Mouse (Mus musculus): Measurements from ENCODE around the gene Mbnl2. TPM values are rescaled to one million over a fixed set of nuclear protein-coding genes. Genes with fewer than 3 reads are reported as not detected.
A peak's percentile ranks its signal among the peaks of the same experiment; 100 is the strongest.

Mbnl2 gene
- polyA plus RNA-seq, 1 experiment from 2014 or later: 94.4 TPM

GRCm38 (mm10) chr14:120342321-120342720 lies 66.9 kb downstream of the Mbnl2 start:
- Histone ChIP-seq H3K27ac (ENCODE audit: low read depth, low read length) (no peak overlapping the region), H3K4me2 (replicated peaks; ENCODE audit: low read depth) (no peak overlapping the region), H3K9ac (ENCODE audit: low read depth, low read length) (no peak overlapping the region), H3K36me3 (ENCODE audit: control insufficient read depth, insufficient read depth) (peaks cover 16% of the 10 kb centered on the region; the same call in 1 of the 2 replicates), H3K4me3 (ENCODE audit: low read depth, low read length) (no peak overlapping the region), H3K9me3 (ENCODE audit: control insufficient read depth) (0 out of 2 replicates have a peak, but pooled peaks cover 4% of the 10 kb centered on the region), H3K4me1 (replicated peaks; ENCODE audit: control insufficient read depth, insufficient read depth, low read length) (0 out of 2 replicates have a peak, but pooled peaks cover 12% of the 10 kb centered on the region), H3K27me3 (replicated peaks; ENCODE audit: control insufficient read depth, insufficient read depth, low read length) (no peaks in the 10 kb centered on the region)
- ATAC-seq: peak; percentile 47
- no peak for TF ChIP-seq CTCF (IDR thresholded peaks at IDR 0.05; ENCODE audit: low read depth)
- WGBS: 52% methylated on average over 7 of the region's 7 CpGs

DNA sequence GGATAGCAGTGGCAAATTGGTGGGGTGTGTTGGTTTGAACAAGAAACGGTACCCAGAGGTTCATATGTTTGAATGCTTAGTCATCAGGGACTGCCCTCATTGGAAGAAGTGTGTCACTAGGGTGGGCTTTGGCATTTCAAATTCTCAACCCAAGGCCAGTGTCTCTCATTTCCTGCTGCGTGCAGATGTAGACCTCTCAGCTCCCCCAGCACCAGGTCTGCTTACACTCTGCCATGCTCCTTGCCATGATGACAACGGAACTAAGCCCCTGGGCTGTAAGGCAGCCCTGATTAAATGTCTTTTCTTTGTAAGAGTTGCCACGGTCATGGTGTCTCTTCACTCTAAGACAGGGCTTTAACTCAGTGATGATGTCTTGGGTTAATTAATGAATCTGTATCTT lies 69.2 kb downstream of the Mbnl2 start:
- no peak for ATAC-seq

DNA sequence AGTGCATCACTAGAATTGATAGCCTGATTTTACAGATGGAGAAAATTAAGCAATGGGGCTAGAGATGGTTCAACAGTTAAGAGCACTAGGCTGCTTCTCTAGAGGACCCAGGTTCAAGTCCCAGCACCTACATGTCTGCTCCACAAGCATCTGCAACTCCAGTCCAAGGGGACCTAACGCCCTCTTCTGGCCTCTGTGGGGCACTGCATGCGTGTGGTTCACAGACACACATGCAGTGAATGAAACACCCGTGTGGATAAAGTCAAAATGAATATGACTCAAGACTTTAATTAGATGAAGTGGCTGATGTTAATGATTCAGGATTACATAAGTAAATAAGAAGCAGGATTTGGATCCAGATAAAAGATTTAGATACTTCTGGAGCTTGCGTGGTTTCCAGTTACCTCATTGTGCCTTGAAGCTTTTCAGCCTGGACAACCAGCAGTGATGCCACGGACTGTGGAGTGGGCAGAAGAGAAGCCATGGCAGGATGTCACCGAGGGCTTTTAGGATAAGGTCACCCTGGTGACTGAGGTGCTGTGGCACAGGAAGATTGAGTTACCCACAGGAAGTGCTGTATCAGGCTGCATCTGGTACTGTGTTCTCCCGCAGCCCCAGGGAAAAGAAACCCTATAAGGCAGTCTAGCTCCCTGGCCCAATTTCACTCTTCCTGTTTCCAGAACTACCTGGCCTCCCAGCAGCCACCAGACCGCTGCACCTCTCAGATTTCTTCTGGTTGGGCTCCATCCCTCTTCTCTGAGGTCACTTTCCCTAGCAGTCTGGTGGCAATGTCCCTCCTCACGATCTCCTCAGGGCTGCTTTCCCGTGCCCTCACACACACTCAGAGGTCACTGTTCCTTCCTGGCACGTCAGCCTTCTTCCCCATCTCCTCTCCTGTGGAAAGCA lies 72.2 kb downstream of the Mbnl2 start:
- Histone ChIP-seq H3K9me3 (ENCODE audit: control insufficient read depth) (0 out of 2 replicates have a peak, but pooled peaks cover 4% of the 10 kb centered on the region), H3K4me3 (ENCODE audit: low read depth, low read length) (no peak overlapping the region), H3K9ac (ENCODE audit: low read depth, low read length) (no peak overlapping the region), H3K36me3 (ENCODE audit: control insufficient read depth, insufficient read depth) (peaks cover 34% of the 10 kb centered on the region; the same call in 1 of the 2 replicates), H3K27ac (ENCODE audit: low read depth, low read length) (no peak overlapping the region), H3K4me1 (replicated peaks; ENCODE audit: control insufficient read depth, insufficient read depth, low read length) (no peaks in the 10 kb centered on the region), H3K4me2 (replicated peaks; ENCODE audit: low read depth) (no peak overlapping the region), H3K27me3 (replicated peaks; ENCODE audit: control insufficient read depth, insufficient read depth, low read length) (no peaks in the 10 kb centered on the region)
- ATAC-seq: no peak
- 80% methylated on average over 11 of the region's 11 CpGs for WGBS
- TF ChIP-seq CTCF (IDR thresholded peaks at IDR 0.05; ENCODE audit: low read depth): peak; percentile 51

More for the DNA sequence above, 69.2 kb downstream of the Mbnl2 start:
- H3K4me3 ChIP-seq (ENCODE audit: low read depth, low read length): no peak overlapping the region
- H3K4me2 ChIP-seq (replicated peaks; ENCODE audit: low read depth): no peak overlapping the region
- no peaks in the 10 kb centered on the region for H3K27me3 ChIP-seq (replicated peaks; ENCODE audit: control insufficient read depth, insufficient read depth, low read length)
- H3K4me1 ChIP-seq (replicated peaks; ENCODE audit: control insufficient read depth, insufficient read depth, low read length): 0 out of 2 replicates have a peak, but pooled peaks cover 9% of the 10 kb centered on the region
- no peak overlapping the region for H3K27ac ChIP-seq (ENCODE audit: low read depth, low read length)
- no peak for TF ChIP-seq CTCF (IDR thresholded peaks at IDR 0.05; ENCODE audit: low read depth)
- 95% methylated on average over 4 of the region's 4 CpGs for WGBS
- no peak overlapping the region for H3K9ac ChIP-seq (ENCODE audit: low read depth, low read length)
- peaks cover 39% of the 10 kb centered on the region; the same call in 1 of the 2 replicates for H3K36me3 ChIP-seq (ENCODE audit: control insufficient read depth, insufficient read depth)
- H3K9me3 ChIP-seq (ENCODE audit: control insufficient read depth): 0 out of 2 replicates have a peak, but pooled peaks cover 4% of the 10 kb centered on the region

- WGBS: 90% methylated on average over 4 of the region's 4 CpGs
- H3K4me3 ChIP-seq (ENCODE audit: low read depth, low read length): no peak overlapping the region
- TF ChIP-seq CTCF (IDR thresholded peaks at IDR 0.05; ENCODE audit: low read depth): no peak
Observed at GRCm38 (mm10) chr14:120349332-120349731, 73.9 kb downstream of the Mbnl2 start.

DNA sequence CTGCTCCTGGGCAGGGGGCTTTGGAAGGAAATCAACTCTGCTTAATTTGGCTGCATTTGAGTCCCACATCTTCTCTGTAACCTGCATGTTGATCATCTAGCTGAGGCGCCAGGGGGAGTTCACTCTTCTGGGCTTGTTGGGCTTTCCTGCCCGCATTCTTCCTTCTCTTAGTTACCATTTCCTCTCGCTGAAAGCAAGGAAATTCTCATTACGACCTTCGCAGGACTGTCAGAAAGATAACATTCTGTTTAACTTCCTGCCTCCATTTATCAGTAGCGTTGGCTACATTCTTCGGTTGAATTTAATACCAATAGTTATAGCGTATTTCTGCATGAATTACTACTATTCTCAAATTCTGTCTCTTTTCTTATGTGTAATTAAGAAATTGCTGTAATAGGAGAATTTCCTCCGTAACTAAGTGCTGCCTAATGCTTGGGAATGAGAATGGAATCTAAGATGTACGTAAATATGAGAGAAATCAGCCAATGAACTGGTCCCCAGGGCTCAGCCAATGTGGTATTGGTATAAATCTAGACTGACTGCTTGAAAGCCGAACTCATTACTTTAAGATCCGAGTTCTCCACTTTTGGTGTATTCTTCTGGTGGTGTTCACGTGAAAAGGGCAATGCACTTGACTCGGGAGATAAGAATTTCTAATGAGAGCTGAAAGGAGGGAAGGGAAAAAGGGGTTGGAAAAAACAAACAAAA lies 76.8 kb downstream of the Mbnl2 start:
- Histone ChIP-seq H3K4me3 (ENCODE audit: low read depth, low read length) (no peak overlapping the region), H3K27me3 (replicated peaks; ENCODE audit: control insufficient read depth, insufficient read depth, low read length) (no peaks in the 10 kb centered on the region), H3K36me3 (ENCODE audit: control insufficient read depth, insufficient read depth) (peaks cover 23% of the 10 kb centered on the region; the same call in 1 of the 2 replicates), H3K4me1 (replicated peaks; ENCODE audit: control insufficient read depth, insufficient read depth, low read length) (0 out of 2 replicates have a peak, but pooled peaks cover 7% of the 10 kb centered on the region), H3K9ac (ENCODE audit: low read depth, low read length) (0 out of 2 replicates have a peak overlapping the region, but pooled peaks have one; percentile 7), H3K27ac (ENCODE audit: low read depth, low read length) (no peak overlapping the region), H3K9me3 (ENCODE audit: control insufficient read depth) (no peaks in the 10 kb centered on the region), H3K4me2 (replicated peaks; ENCODE audit: low read depth) (peak overlapping the region; percentile 27)
- WGBS: 35% methylated on average over 14 of the region's 14 CpGs
- no peak for ATAC-seq
- TF ChIP-seq CTCF (IDR thresholded peaks at IDR 0.05; ENCODE audit: low read depth): 0 out of 2 replicates have a peak, but pooled peaks have one; percentile 13

More at GRCm38 (mm10) chr14:120349332-120349731, 73.9 kb downstream of the Mbnl2 start:
- H3K36me3 ChIP-seq (ENCODE audit: control insufficient read depth, insufficient read depth): peaks cover 34% of the 10 kb centered on the region; the same call in 1 of the 2 replicates
- H3K4me2 ChIP-seq (replicated peaks; ENCODE audit: low read depth): no peak overlapping the region
- 0 out of 2 replicates have a peak, but pooled peaks cover 4% of the 10 kb centered on the region for H3K9me3 ChIP-seq (ENCODE audit: control insufficient read depth)
- H3K4me1 ChIP-seq (replicated peaks; ENCODE audit: control insufficient read depth, insufficient read depth, low read length): 0 out of 2 replicates have a peak, but pooled peaks cover 3% of the 10 kb centered on the region
- H3K9ac ChIP-seq (ENCODE audit: low read depth, low read length): no peak overlapping the region
- no peaks in the 10 kb centered on the region for H3K27me3 ChIP-seq (replicated peaks; ENCODE audit: control insufficient read depth, insufficient read depth, low read length)
- ATAC-seq: no peak
- H3K27ac ChIP-seq (ENCODE audit: low read depth, low read length): no peak overlapping the region

Data from intestine, postnatal 0 days (tissue).